Mouse (Mus musculus) G1E (cell line): ENCODE data around the gene Trhr2.

Experiments used
- CTCF ChIP-seq: IDR thresholded peaks from 2 replicates; pipeline ENCODE4 v1.5.1; 2012; ENCODE audit warnings: low read depth, low read length, inconsistent platforms, mixed read lengths
- GATA1 ChIP-seq: IDR thresholded peaks from 2 replicates; pipeline ENCODE4 v1.6.1; 2012; ENCODE audit warnings: borderline replicate concordance, low read length, inconsistent platforms, mixed read lengths
- GATA2 ChIP-seq: IDR thresholded peaks from 2 replicates; pipeline ENCODE4 v1.6.1; 2012; ENCODE audit warnings: low read depth, low read length, inconsistent platforms, borderline replicate concordance
- POLR2AphosphoS5 ChIP-seq: IDR thresholded peaks from 2 replicates; pipeline ENCODE4 v1.6.1; 2012; ENCODE audit warnings: low read depth, low read length, inconsistent platforms; ENCODE audit not compliant: insufficient replicate concordance
- TAL1 ChIP-seq: conservative IDR thresholded peaks from 2 replicates; pipeline ENCODE4 v1.6.1; 2012; ENCODE audit warnings: low read depth, low read length, inconsistent platforms, mixed read lengths

DNA sequence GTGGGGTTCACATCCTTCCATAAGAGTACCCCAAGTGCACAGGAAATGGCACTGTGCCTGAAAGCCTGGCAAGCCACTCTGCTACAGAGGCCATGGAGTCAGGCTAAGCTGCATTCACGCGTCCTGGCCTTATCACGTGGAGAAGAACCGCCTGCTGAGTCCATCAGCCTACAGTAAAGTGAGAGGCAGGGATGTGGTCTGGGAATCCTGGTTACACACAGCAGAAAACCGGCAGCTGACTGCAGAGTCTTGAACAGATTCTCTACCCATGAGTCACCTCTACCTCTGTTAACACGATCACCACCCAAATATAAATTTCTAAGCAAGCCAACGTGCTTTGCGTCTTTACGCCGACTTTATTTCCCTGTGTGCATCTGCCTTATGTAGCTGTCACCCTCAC lies 7.9 kb upstream of the Trhr2 start:
- TF ChIP-seq CTCF: no peak
- no peak for TF ChIP-seq TAL1
- no peak for TF ChIP-seq GATA2
- no peak for TF ChIP-seq POLR2AphosphoS5
- TF ChIP-seq GATA1: no peak
